Mouse (Mus musculus): ENCODE measurements around the gene Pigl.
A peak's percentile ranks its signal among the peaks of the same experiment; 100 is the strongest.

GRCm38 (mm10) chr11:62427105-62427504 is 31.2 kb upstream of the Pigl start:
- TF ChIP-seq CTCF (IDR thresholded peaks at IDR 0.05; ENCODE audit: borderline replicate concordance, extremely low read depth, insufficient read depth, insufficient read length) (peak; percentile 36; the same call in 1 of the 2 replicates), POLR2A (IDR thresholded peaks at IDR 0.05; ENCODE audit: borderline replicate concordance, extremely low read depth, insufficient read depth, insufficient read length, poor library complexity, severe bottlenecking) (no peak)

Data from brain, embryonic 14.5 days (tissue).